7 mouse cellular contexts compared by ENCODE assay signal in the genomic region with DNA sequence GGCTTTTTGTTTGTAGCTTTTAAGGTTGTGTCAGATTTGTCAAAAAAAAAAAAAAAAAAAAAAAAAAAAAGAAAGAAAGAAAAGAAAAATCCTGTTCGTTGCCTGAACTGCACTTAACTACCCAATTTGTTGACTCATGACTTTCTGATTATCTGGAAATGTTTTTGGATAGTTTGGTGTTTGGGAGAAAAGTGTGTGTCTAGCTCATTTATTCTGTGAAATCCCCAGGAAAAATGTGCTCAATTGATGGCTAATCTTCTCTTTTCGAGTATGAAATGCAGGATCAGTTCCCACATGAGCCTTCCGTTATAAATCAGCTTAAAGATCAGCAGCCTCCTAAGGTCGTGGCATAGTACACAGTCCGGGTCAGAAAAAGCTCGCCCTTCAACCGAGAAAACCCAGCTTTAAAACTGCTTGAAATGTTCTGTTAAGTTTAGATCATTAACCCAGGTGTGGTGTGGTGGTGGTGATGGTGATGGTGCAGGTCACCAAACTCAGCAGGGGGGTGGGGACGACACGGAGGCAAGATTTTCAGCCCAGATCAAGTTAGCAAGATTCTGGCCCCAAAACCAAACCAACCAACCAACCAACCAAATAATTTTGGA. TPM values are rescaled to one million over a fixed set of nuclear protein-coding genes. Genes with fewer than 3 reads are reported as not detected.
DNase-seq lines count a peak whose midpoint lies in the region; ATAC-seq and TF ChIP-seq lines count a peak whose summit lies in the region.

No protein-coding gene starts in this region.

- H3K4me3 ChIP-seq in neural tube, embryonic 11.5 days (ENCODE audit: low read depth, low read length): peak overlapping the region; percentile 46
- peak overlapping the region; percentile 66 for H3K4me3 ChIP-seq in hindbrain, embryonic 10.5 days
- no peak overlapping the region for H3K4me3 ChIP-seq in liver, embryonic 11.5 days (ENCODE audit: low read depth, low read length)
- H3K4me3 ChIP-seq in stomach, postnatal 0 days (ENCODE audit: low read depth, low read length): peak overlapping the region; percentile 48

- H3K27me3 ChIP-seq in neural tube, embryonic 11.5 days (ENCODE audit: control insufficient read depth, insufficient read depth, low read length): no peaks in the 10 kb centered on the region
- no peaks in the 10 kb centered on the region for H3K27me3 ChIP-seq in hindbrain, embryonic 10.5 days (ENCODE audit: insufficient read depth, poor library complexity, severe bottlenecking)
- peaks cover 27% of the 10 kb centered on the region for H3K27me3 ChIP-seq in liver, embryonic 11.5 days (replicated peaks; ENCODE audit: control insufficient read depth, insufficient read depth, low read length)
- no peaks in the 10 kb centered on the region for H3K27me3 ChIP-seq in stomach, postnatal 0 days (ENCODE audit: control insufficient read depth, insufficient read depth, low read length)

- 20% methylated on average over 9 of the region's 9 CpGs for WGBS in neural tube, embryonic 11.5 days
- WGBS in hindbrain, embryonic 10.5 days: 14% methylated on average over 9 of the region's 9 CpGs
- WGBS in liver, embryonic 11.5 days: 25% methylated on average over 9 of the region's 9 CpGs
- WGBS in stomach, postnatal 0 days: 50% methylated on average over 9 of the region's 9 CpGs

- DNase-seq in neural tube, embryonic 11.5 days (ENCODE audit: low spot score): no peak
- no peak for DNase-seq in neural tube, embryonic 10.5 days (ENCODE audit: extremely low spot score, low spot score)
- no peak for DNase-seq in hindbrain, embryonic 10.5 days (ENCODE audit: low spot score)
- DNase-seq in liver, embryonic 11.5 days (ENCODE audit: low spot score): no peak
- DNase-seq in stomach, postnatal 0 days (ENCODE audit: low spot score): no peak
- DNase-seq in frontal cortex, postnatal 10 days (ENCODE audit: low spot score in 2 of 2): no peak
- DNase-seq in adrenal gland, adult 8-10 months: no peak

- no peak for TF ChIP-seq CTCF in stomach, postnatal 0 days (IDR thresholded peaks at IDR 0.05; ENCODE audit: low read depth)

- peak overlapping the region; percentile 78 for H3K4me2 ChIP-seq in neural tube, embryonic 11.5 days (ENCODE audit: low read depth)
- peak overlapping the region; percentile 69 for H3K4me2 ChIP-seq in liver, embryonic 11.5 days
- peak overlapping the region; percentile 86 for H3K4me2 ChIP-seq in stomach, postnatal 0 days (replicated peaks; ENCODE audit: low read depth)

- H3K4me1 ChIP-seq in neural tube, embryonic 11.5 days (ENCODE audit: control insufficient read depth, insufficient read depth, low read length): no peaks in the 10 kb centered on the region
- H3K4me1 ChIP-seq in hindbrain, embryonic 10.5 days (replicated peaks): peaks cover 37% of the 10 kb centered on the region
- no peaks in the 10 kb centered on the region for H3K4me1 ChIP-seq in liver, embryonic 11.5 days (replicated peaks; ENCODE audit: control insufficient read depth, insufficient read depth, low read length)
- 0 out of 2 replicates have a peak, but pooled peaks cover 2% of the 10 kb centered on the region for H3K4me1 ChIP-seq in stomach, postnatal 0 days (replicated peaks; ENCODE audit: control insufficient read depth, insufficient read depth)

- no peaks in the 10 kb centered on the region for H3K9me3 ChIP-seq in neural tube, embryonic 11.5 days (ENCODE audit: control insufficient read depth, low read length)
- peaks cover 3% of the 10 kb centered on the region; the same call in 1 of the 2 replicates for H3K9me3 ChIP-seq in hindbrain, embryonic 10.5 days
- H3K9me3 ChIP-seq in liver, embryonic 11.5 days (ENCODE audit: control insufficient read depth, low read length): no peaks in the 10 kb centered on the region
- no peaks in the 10 kb centered on the region for H3K9me3 ChIP-seq in stomach, postnatal 0 days (ENCODE audit: control insufficient read depth, low read length)

- H3K36me3 ChIP-seq in neural tube, embryonic 11.5 days (ENCODE audit: control insufficient read depth, insufficient read depth, low read length): no peaks in the 10 kb centered on the region
- peaks cover 6% of the 10 kb centered on the region; the same call in 1 of the 2 replicates for H3K36me3 ChIP-seq in hindbrain, embryonic 10.5 days
- H3K36me3 ChIP-seq in liver, embryonic 11.5 days (ENCODE audit: control insufficient read depth, insufficient read depth, low read length): no peaks in the 10 kb centered on the region
- no peaks in the 10 kb centered on the region for H3K36me3 ChIP-seq in stomach, postnatal 0 days (ENCODE audit: control insufficient read depth, insufficient read depth, low read length)

- no peak for TF ChIP-seq EP300 in stomach, postnatal 0 days (optimal IDR thresholded peaks at IDR 0.05)

- no peak overlapping the region for H3K27ac ChIP-seq in neural tube, embryonic 11.5 days (ENCODE audit: low read depth, low read length)
- peak overlapping the region; percentile 94 for H3K27ac ChIP-seq in hindbrain, embryonic 10.5 days
- H3K27ac ChIP-seq in liver, embryonic 11.5 days (ENCODE audit: low read depth, low read length): no peak overlapping the region
- H3K27ac ChIP-seq in stomach, postnatal 0 days (replicated peaks): no peak overlapping the region

- H3K9ac ChIP-seq in neural tube, embryonic 11.5 days (ENCODE audit: low read length): no peak overlapping the region; the same call in 1 of the 2 replicates
- H3K9ac ChIP-seq in liver, embryonic 11.5 days (ENCODE audit: low read depth, low read length): no peak overlapping the region
- no peak overlapping the region; the same call in 1 of the 2 replicates for H3K9ac ChIP-seq in stomach, postnatal 0 days (ENCODE audit: low read length)

- no peak for ATAC-seq in neural tube, embryonic 11.5 days (ENCODE audit: insufficient read depth, low FRiP score, low TSS enrichment)
- ATAC-seq in liver, embryonic 11.5 days (replicated peaks; ENCODE audit: low FRiP score): no peak
- ATAC-seq in stomach, postnatal 0 days (ENCODE audit: low FRiP score, low TSS enrichment): no peak

RNA-seq across cellular contexts. Expression of a gene that starts 0.7 kb away (rescaled TPM):
- 5.1 and 5.9 TPM in 2 replicates for polyA plus RNA-seq in neural tube, embryonic 11.5 days (2014; fragmentation: Nextera tagmentation; extraction: Ambion mirVana)
- polyA plus RNA-seq in hindbrain, embryonic 10.5 days (2016; fragmentation: Nextera tagmentation; extraction: Ambion mirVana): 6.5 and 7.4 TPM in 2 replicates
- polyA plus RNA-seq in liver, embryonic 11.5 days (2014; fragmentation: Nextera tagmentation; extraction: Ambion mirVana): 2.8 and 3.5 TPM in 2 replicates
- 11.4 and 15.0 TPM in 2 replicates for polyA plus RNA-seq in stomach, postnatal 0 days (2015; fragmentation: Nextera tagmentation; extraction: Ambion mirVana)
- total RNA-seq in adrenal gland, adult 8-10 months (2022): 10 to 100 TPM in 3 of 4 experiments, 1 to 10 TPM in 1; 9.0 to 12.4 (median 10.8) TPM

RNA-seq across cellular contexts. Expression of a gene that starts 8.9 kb away (rescaled TPM):
- 0.61 and 0.77 TPM in 2 replicates for polyA plus RNA-seq in neural tube, embryonic 11.5 days (2014; fragmentation: Nextera tagmentation; extraction: Ambion mirVana)
- polyA plus RNA-seq in hindbrain, embryonic 10.5 days (2016; fragmentation: Nextera tagmentation; extraction: Ambion mirVana): 0.85 and 0.90 TPM in 2 replicates
- polyA plus RNA-seq in liver, embryonic 11.5 days (2014; fragmentation: Nextera tagmentation; extraction: Ambion mirVana): 0.47 and 0.62 TPM in 2 replicates
- polyA plus RNA-seq in stomach, postnatal 0 days (2015; fragmentation: Nextera tagmentation; extraction: Ambion mirVana): 0.24 and 0.31 TPM in 2 replicates
- under 1 TPM; 0.26 to 0.71 (median 0.55) TPM for total RNA-seq in adrenal gland, adult 8-10 months (2022)
